ENCODE assay signal across 16 mouse cellular contexts in genomic region chr6:109855806-109856205, GRCm38 (mm10).
DNase-seq lines count a peak whose midpoint lies in the region; ATAC-seq and TF ChIP-seq lines count a peak whose summit lies in the region.
"Had no signal": no experiment of that assay in that cellular context is flagged by ENCODE, and none has a peak within 500 bp of the region (broad histone marks: within the 10 kb centered on the region; RNA-seq: fewer than 3 reads in every experiment).

No protein-coding gene starts in this region.

- no peak overlapping the region for H3K4me3 ChIP-seq in heart, embryonic 12.5 days
- H3K4me3 ChIP-seq in lung, embryonic 16.5 days (ENCODE audit: low read length), result no peak overlapping the region
- H3K4me3 ChIP-seq in lung, adult 2 months (replicated peaks; ENCODE audit: extremely low read depth, low read depth, low read length), result no peak overlapping the region
- H3K4me3 ChIP-seq in limb, embryonic 10.5 days, result no peak overlapping the region
- no peak overlapping the region for H3K4me3 ChIP-seq in intestine, embryonic 15.5 days (replicated peaks)
- H3K4me3 ChIP-seq: limb, embryonic 13.5 days; liver, embryonic 13.5 days; midbrain, embryonic 10.5 days had no signal

- WGBS in heart, embryonic 12.5 days, result 54% methylated on average over 1 of the region's 1 CpGs
- 44% methylated on average over 1 of the region's 1 CpGs for WGBS in lung, embryonic 16.5 days
- WGBS in lung, adult 2 months, result 30% methylated on average over 1 of the region's 1 CpGs
- 69% methylated on average over 1 of the region's 1 CpGs for WGBS in limb, embryonic 10.5 days
- 41% methylated on average over 1 of the region's 1 CpGs for WGBS in intestine, embryonic 15.5 days

- ATAC-seq in heart, embryonic 12.5 days (ENCODE audit: insufficient number of reproducible peaks, low FRiP score), result no peak
- peak; percentile 56 for ATAC-seq in lung, embryonic 16.5 days (ENCODE audit: low read depth)
- no peak for ATAC-seq in intestine, embryonic 15.5 days

- no peaks in the 10 kb centered on the region for H3K4me1 ChIP-seq in heart, embryonic 12.5 days (replicated peaks)
- no peaks in the 10 kb centered on the region for H3K4me1 ChIP-seq in lung, embryonic 16.5 days (replicated peaks; ENCODE audit: control insufficient read depth, insufficient read depth, low read length)
- no peaks in the 10 kb centered on the region for H3K4me1 ChIP-seq in lung, adult 2 months (ENCODE audit: control insufficient read depth, insufficient read depth, low read length)
- H3K4me1 ChIP-seq in limb, embryonic 10.5 days, result no peaks in the 10 kb centered on the region
- no peaks in the 10 kb centered on the region for H3K4me1 ChIP-seq in intestine, embryonic 15.5 days (replicated peaks)
- H3K4me1 ChIP-seq: limb, embryonic 13.5 days; liver, embryonic 13.5 days; midbrain, embryonic 10.5 days had no signal

- no peak overlapping the region for H3K27ac ChIP-seq in heart, embryonic 12.5 days (ENCODE audit: poor library complexity, severe bottlenecking)
- H3K27ac ChIP-seq in lung, embryonic 16.5 days (ENCODE audit: low read length), result no peak overlapping the region
- no peak overlapping the region for H3K27ac ChIP-seq in limb, embryonic 10.5 days
- no peak overlapping the region for H3K27ac ChIP-seq in intestine, embryonic 15.5 days
- H3K27ac ChIP-seq: hindbrain, embryonic 14.5 days; limb, embryonic 13.5 days; liver, embryonic 13.5 days; macrophage; midbrain, embryonic 10.5 days had no signal

- H3K9ac ChIP-seq in heart, embryonic 12.5 days, result no peak overlapping the region
- no peak overlapping the region for H3K9ac ChIP-seq in lung, embryonic 16.5 days (ENCODE audit: low read length)
- H3K9ac ChIP-seq in intestine, embryonic 15.5 days, result no peak overlapping the region
- H3K9ac ChIP-seq: hindbrain, embryonic 14.5 days; limb, embryonic 13.5 days; liver, embryonic 13.5 days had no signal

- H3K36me3 ChIP-seq in heart, embryonic 12.5 days, result no peaks in the 10 kb centered on the region
- H3K36me3 ChIP-seq in lung, embryonic 16.5 days (ENCODE audit: control insufficient read depth, insufficient read depth, low read length), result no peaks in the 10 kb centered on the region
- H3K36me3 ChIP-seq in limb, embryonic 10.5 days, result no peaks in the 10 kb centered on the region
- H3K36me3 ChIP-seq in intestine, embryonic 15.5 days, result no peaks in the 10 kb centered on the region
- H3K36me3 ChIP-seq: G1E; limb, embryonic 13.5 days; liver, embryonic 13.5 days; midbrain, embryonic 10.5 days had no signal

- H3K27me3 ChIP-seq in heart, embryonic 12.5 days (replicated peaks), result no peaks in the 10 kb centered on the region
- no peaks in the 10 kb centered on the region for H3K27me3 ChIP-seq in lung, embryonic 16.5 days (ENCODE audit: control insufficient read depth, insufficient read depth, low read depth, low read length)
- H3K27me3 ChIP-seq in limb, embryonic 10.5 days (ENCODE audit: low read depth, poor library complexity, severe bottlenecking), result no peaks in the 10 kb centered on the region
- no peaks in the 10 kb centered on the region for H3K27me3 ChIP-seq in intestine, embryonic 15.5 days (replicated peaks)
- H3K27me3 ChIP-seq: limb, embryonic 13.5 days; liver, embryonic 13.5 days had no signal

- H3K9me3 ChIP-seq in heart, embryonic 12.5 days (replicated peaks), result no peaks in the 10 kb centered on the region
- no peaks in the 10 kb centered on the region for H3K9me3 ChIP-seq in lung, embryonic 16.5 days (ENCODE audit: control insufficient read depth, low read length)
- H3K9me3 ChIP-seq in limb, embryonic 10.5 days (replicated peaks), result no peaks in the 10 kb centered on the region
- no peaks in the 10 kb centered on the region for H3K9me3 ChIP-seq in intestine, embryonic 15.5 days
- H3K9me3 ChIP-seq: G1E; limb, embryonic 13.5 days; liver, embryonic 13.5 days; midbrain, embryonic 10.5 days had no signal

- no peak for TF ChIP-seq CTCF in lung, adult 2 months (IDR thresholded peaks at IDR 0.05; ENCODE audit: insufficient read depth, low read length)

- DNase-seq in heart, adult 11 months, result peak; percentile 88
- no peak for DNase-seq in lung, adult 2 months
- DNase-seq in limb, embryonic 10.5 days (ENCODE audit: low spot score), result peak; percentile 29
- DNase-seq in urinary bladder, postnatal 14 days (ENCODE audit: low spot score), result no peak
- DNase-seq: cerebellum, adult 9-10 months; kidney, adult 9 months; kidney, postnatal 36 days; liver, embryonic 13.5 days had no signal

- H3K4me2 ChIP-seq in heart, embryonic 12.5 days, result no peak overlapping the region
- H3K4me2 ChIP-seq in lung, embryonic 16.5 days (ENCODE audit: low read depth, low read length), result no peak overlapping the region
- H3K4me2 ChIP-seq in intestine, embryonic 15.5 days (replicated peaks), result no peak overlapping the region
- H3K4me2 ChIP-seq: hindbrain, embryonic 14.5 days; limb, embryonic 13.5 days; liver, embryonic 13.5 days had no signal

- TF ChIP-seq POLR2A in lung, adult 2 months (IDR thresholded peaks at IDR 0.05; ENCODE audit: borderline replicate concordance, extremely low read depth, low read depth, low read length), result no peak

Comparison
In these comparisons a context has a peak if more than half of its experiments do, and no peak if none do; other contexts are left out.
1. DNase-seq: peak in heart, adult 11 months (single experiment) and limb, embryonic 10.5 days (single experiment); none in lung, adult 2 months (single experiment) and urinary bladder, postnatal 14 days (single experiment).